Mouse (Mus musculus) kidney, postnatal 36 days (tissue): ENCODE results near the gene Rsl24d1.
"Not testable (repeated sequence)": the region's sequence is repeated elsewhere in the genome, so short reads cannot be mapped to it uniquely, and the experiment has no call there.

Source experiments
- DNase-seq, 2 experiments: peaks; one replicate each; pipeline ENCODE4 v3.0.0; 2021 to 2022; ENCODE audit warnings: mixed read lengths in 2 of 2

Rsl24d1 gene

GRCm38 (mm10) chr9:73112919-73113906 is at the start of gene Rsl24d1:
Gene Rsl24d1 (plus strand): TSS chr9:73113426.
- peak; percentile 90 to 94 for DNase-seq

DNA sequence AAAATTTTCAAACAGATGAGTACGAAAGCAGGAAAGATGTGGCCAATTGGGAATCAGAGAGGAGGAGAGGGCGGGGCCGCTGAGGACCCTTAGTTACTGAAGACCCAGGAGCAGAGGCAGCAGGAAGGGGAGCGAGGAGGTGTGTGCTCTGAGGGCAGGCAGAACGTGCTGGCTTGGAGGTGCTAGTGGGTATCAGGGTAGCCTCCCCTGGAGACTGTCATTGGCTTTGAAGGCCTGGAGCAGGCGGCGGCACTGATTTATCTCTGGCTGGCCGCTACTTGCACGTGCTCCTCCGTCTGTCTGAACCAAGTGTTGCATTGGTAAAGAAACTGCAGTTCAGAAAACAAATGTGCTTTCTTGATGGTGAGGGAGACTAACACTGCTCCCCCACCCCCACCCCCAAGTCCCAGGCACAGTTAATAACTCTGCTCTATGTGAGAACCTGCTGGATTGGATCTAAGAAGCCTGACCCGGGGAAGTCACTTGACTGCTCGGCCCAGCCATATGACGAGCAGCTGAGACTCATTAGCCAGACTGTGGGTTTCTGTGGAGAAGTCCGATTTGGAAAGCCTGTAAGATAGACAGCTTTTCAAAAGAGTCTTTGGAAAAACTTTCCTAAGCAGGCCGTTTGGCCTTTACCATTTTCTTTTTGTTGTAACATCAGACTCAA is 49.5 kb upstream of the Rsl24d1 start:
- peak in 1 of 2 experiments; percentile 44 for DNase-seq

GRCm38 (mm10) chr9:73067086-73067485 is 46.1 kb upstream of the Rsl24d1 start:
- peak; percentile 32 to 41 for DNase-seq

DNA sequence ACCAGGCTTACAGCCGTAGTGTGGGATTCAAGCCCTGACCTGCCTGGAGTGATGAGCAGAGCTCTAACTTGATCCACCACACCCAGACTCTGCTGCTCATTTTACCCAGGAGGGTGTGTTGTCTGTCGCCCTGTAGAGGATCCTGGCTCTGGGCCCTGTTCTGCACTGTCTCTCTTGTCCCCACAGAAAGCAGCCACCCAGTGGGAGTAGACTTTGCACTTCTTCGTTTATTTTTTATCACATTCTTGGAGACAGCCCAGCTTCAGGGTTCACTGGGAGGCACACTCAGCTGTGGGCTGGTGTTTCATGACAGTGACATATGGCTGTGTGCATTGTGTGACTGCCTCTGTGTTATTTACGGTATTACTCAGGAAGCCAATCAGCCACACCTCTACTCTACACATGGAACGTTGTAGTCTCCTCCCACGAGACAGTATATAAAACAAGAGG is 45.0 kb upstream of the Rsl24d1 start:
- DNase-seq: peak; percentile 75 to 79

GRCm38 (mm10) chr9:73068688-73069087 is 44.5 kb upstream of the Rsl24d1 start:
- no peak for DNase-seq

- DNase-seq: peak in 1 of 2 experiments; percentile 32
Observed at GRCm38 (mm10) chr9:73070971-73071659, 42.1 kb upstream of the Rsl24d1 start.

- DNase-seq: no peak
Observed at GRCm38 (mm10) chr9:73072426-73072825, 40.8 kb upstream of the Rsl24d1 start.

GRCm38 (mm10) chr9:73073169-73073568 is 40.1 kb upstream of the Rsl24d1 start:
- no peak for DNase-seq

DNA sequence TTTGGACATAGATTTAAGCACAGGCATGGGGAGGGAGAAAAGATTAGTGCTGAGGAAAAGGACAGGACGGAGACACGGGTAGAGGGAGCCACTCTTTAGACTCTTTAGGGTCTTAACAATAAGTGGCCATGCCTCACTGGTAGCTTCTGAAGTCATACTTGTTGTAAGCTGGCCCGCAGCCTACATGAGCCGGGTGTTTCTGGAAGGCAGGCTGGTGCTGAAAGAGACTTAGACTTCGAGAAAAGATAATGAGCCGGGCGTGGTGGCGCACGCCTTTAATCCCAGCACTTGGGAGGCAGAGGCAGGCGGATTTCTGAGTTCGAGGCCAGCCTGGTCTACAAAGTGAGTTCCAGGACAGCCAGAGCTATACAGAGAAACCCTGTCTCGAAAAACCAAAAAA is 33.9 kb upstream of the Rsl24d1 start:
- DNase-seq: not testable (repeated sequence)

DNA sequence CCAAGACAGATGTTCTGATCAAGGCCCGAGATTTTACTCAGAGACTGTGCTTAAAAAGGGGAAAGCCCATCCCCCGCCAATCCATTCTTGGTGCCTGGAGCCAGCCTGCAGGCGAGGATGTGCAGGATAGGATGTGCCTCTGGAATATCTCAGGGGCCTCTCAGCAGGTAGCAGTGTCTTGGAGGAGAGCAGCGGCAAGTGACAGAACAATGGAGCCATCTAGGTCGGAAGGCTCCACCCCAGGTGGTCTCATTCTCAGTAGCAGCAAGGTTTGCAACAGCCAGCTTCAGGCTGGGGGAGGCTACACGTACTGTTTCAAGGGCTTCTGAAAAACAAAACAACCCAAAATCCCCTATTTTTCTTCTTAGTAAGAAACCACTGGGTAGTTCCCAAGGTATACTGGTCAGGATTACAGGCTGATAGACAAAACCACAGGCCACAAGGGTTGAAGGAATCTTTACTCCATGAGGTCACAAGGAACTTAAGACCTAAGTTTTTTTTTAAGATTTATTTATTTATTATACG is 33.4 kb upstream of the Rsl24d1 start:
- no peak for DNase-seq

DNA sequence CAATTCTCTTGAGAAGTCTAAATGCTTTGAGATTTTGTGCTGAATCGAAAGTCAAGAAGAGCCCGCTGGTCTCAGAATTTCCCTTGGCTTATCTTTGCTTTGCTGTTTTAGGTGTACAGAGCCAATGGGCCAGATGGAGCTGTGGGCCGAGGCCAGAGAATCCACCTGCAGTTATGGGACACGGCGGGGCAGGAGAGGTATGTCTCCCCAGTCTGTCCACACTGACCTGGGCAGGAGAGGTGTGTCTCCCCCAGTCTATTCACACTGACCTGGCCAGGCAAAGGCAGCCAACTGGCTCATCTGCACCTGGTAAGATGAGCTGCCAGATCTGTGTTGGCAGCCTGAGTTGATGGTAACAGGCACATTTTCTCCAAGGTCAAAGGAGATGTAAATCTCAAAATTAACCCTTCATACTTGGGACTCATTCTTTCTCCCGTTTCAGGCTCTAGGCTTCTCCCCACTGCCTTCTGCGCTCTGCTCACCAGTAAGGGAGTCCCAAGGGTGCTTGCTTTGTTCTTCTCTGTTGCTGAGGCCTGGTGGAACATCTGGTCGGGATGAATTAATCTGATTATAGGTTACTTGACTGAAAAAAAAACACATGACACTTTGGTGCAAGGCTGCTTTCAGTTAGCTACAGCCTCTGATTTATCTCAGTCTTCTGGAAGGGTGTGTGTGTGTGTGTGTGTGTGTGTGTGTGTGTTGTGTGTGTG is 30.8 kb upstream of the Rsl24d1 start:
- DNase-seq: no peak

GRCm38 (mm10) chr9:73083956-73084355 is 29.3 kb upstream of the Rsl24d1 start:
- DNase-seq: no peak

DNA sequence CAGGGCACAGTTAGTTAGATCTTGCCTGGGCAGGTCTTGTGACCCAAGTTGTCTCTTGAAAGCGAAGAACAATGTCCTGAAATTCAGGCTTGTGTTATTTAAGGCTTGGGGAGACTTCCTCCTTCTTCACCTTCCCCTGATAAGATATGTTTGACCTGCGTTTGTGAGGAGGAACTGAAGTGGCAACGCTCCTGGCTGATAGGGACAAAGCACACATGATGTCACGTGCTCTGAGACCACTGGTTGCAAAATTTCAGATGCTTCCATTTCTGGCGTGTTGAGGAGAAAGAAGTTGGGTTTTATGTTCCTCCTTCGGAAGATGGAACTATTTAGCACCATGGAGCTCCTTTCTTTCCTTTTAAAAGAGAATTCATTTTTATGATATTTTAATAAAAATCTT is 27.4 kb upstream of the Rsl24d1 start:
- no peak for DNase-seq

- DNase-seq: no peak
Observed at GRCm38 (mm10) chr9:73087121-73087520, 26.1 kb upstream of the Rsl24d1 start.

DNA sequence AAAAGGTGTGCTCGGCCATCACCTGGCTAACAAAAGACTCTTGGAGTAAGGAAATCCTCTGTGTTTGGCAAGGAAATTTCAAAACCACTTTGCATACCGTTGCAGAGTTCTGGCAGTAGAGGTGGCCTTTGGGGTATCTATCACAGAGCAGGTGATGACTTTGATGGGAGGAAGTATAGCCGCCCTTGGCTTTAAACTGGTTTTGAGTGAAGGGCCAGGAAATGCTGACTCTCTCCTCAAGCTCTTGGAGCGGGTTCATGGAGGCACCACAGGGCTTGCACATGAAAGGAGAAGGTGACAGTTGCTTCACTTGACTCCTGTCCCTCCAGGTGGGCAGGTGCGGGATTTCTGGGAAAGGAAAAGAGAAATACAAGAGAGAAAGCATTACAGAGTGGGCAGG is 25.6 kb upstream of the Rsl24d1 start:
- no peak for DNase-seq

DNA sequence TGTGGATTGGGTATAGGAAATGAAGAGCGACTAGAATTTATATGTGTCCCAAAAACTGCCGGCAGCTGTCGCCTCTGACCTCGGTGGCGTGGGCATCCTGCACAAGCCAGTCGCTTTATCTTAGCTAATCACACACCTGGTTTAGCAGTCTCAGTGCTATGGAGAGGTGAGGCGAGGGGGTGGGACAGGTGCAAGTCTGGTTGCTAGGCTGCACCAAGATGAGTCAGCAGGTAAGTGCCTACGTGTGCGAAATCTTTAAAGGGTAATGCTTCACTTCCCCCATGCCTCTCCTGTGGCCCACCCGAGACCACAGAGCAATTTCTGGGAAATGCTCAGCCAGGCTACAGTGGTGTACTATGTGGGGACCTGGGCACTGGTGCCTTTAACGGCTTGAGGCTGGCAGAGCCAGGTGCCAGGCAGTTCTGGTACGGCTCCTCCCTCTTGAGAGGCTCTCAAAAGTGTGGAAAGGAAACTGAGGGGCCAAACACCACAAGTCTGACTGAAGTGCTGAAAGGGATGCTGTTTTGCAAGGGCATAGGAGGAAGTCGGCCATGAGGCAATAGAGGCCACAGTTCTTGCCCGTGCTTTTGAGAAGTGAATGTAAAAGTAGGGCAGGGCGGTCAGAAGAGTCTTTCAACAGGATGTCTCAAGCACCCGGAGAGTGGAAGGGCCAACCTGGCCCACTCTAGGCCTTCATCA is 23.9 kb upstream of the Rsl24d1 start:
- no peak for DNase-seq

DNA sequence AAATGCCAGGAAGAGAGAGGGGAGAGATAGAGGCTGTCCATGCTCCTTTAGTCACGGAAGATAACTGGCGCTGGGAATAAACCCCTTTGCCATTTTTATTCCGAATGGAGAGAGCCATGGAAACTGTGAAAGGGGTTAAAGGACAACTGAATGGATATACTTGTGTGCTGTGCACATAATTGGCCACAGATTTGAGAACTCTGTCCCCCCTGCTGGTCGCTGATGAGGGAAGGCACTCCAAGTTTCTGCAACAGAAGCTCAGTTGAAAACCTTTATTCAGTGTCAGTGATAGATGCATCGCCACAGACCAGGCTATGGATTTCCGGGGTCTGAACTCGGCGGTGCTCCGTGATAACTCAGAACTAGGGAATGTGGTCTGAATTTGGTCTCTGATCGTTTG is 23.1 kb upstream of the Rsl24d1 start:
- no peak for DNase-seq

- DNase-seq: peak; percentile 48 to 61
Observed at GRCm38 (mm10) chr9:73091747-73092146, 21.5 kb upstream of the Rsl24d1 start.

DNA sequence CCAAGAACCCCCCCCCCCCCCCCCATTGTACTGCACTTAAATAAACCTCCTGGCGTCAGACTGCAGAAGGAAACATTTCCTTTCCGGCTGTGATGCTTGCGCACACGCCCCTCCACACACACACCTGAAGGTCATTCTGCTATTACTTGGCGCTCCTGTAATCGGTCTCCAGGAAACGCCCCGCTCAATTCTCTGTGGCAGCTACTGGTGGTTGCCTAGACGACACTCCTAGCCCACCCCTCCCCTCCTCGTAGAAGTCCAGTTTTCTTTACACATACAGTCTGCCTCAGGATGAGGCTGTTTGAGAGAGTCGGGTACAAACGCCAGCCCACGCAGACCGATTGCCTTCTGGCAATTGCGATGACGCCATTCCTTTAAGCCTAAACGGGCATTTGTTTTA is 18.6 kb upstream of the Rsl24d1 start:
- DNase-seq: no peak

- DNase-seq: no peak
Observed at GRCm38 (mm10) chr9:73097898-73098297, 15.3 kb upstream of the Rsl24d1 start.

- DNase-seq: no peak
Observed at GRCm38 (mm10) chr9:73101536-73101935, 11.7 kb upstream of the Rsl24d1 start, which contains the start of gene Khdc3. Gene Khdc3 (plus strand): TSS chr9:73101836.

DNA sequence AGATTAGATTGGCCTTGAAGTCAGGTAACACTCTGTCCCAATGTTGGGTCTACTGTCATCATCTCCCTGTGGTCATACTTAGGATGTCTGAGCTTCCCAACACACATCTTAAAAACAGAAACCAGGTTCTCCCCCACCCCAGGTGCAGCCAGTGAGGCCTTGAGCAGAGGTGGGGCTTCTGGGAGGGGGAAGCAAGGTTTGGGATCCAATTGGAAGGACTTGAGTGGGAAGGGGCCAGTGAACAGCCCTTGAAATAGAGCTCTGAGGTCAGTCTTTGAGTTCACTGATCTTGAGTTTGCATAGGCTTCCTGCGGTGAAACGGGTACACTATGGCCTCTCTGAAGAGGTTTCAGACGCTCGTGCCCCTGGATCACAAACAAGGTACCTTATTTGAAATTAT is 11.0 kb upstream of the Rsl24d1 start, which contains the start of gene Gm20509:
Gm20509 (plus strand) TSS at position 290 of the 400 bp plus-strand sequence.
- no peak for DNase-seq
